Mouse (Mus musculus): ENCODE measurements at regions not wholly inside any gene's neighbourhood (a gene's known extent, or its start where the extent isn't known, plus 50 kb on each side); places are given as distances from the start of the nearest gene placed in this dataset.

DNA sequence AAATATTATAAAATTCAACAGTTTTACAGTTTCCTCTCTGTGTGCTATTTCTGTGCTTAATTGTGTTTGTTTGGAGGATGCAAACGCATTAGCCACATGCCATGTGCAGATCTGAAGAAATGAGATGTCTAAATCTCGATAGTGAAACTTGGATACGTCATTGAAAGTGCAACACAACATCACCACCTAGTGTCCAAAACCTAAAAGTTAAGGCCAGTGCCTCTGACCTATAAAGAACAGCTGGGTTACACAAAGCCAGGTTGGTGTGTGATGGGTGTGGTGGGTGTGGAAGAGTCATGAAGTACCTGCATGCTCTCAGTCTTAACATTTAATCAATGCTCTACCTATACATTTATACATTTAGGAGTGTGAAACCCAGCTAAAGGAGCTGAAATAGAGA, 402.1 kb upstream of the Map3k7 start:
- Histone ChIP-seq H3K27ac (ENCODE audit: control insufficient read depth, insufficient read depth, low read depth, low read length) (no peak overlapping the region), H3K4me1 (ENCODE audit: control insufficient read depth, insufficient read depth, low read length) (no peaks in the 10 kb centered on the region; the same call in 1 of the 2 replicates), H3K27me3 (ENCODE audit: control insufficient read depth, insufficient read depth, low read length) (no peaks in the 10 kb centered on the region), H3K4me3 (ENCODE audit: control insufficient read depth, low read depth, low read length) (no peak overlapping the region), H3K36me3 (ENCODE audit: control insufficient read depth, insufficient read depth, low read length) (no peaks in the 10 kb centered on the region)
- TF ChIP-seq POLR2A (IDR thresholded peaks at IDR 0.05; ENCODE audit: control insufficient read depth, low read depth, low read length) (no peak), CTCF (IDR thresholded peaks at IDR 0.05; ENCODE audit: control insufficient read depth, insufficient read depth, insufficient replicate concordance, low read depth, low read length) (no peak)

DNA sequence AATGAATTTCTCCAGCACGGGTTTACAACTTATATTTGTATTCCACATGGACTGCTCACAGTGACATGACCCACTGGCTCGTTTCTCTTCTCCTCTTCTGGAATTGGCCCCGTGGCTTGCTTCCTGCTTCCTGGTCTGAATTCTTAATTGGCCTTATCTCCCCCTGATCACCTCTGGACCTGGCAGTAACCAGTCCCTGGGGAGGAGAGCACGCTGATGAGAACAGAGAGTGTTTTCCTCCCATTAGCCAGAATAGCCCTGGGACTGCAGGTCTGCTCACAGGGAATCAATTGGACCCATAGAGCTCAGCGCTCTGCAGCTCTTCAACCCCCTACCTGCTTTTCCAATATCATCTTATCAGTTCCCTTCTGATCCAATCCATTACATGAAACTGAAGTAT, 397.7 kb upstream of the Map3k7 start:
- TF ChIP-seq CTCF (IDR thresholded peaks at IDR 0.05; ENCODE audit: control insufficient read depth, insufficient read depth, insufficient replicate concordance, low read depth, low read length) (no peak), POLR2A (IDR thresholded peaks at IDR 0.05; ENCODE audit: control insufficient read depth, low read depth, low read length) (no peak)
- no peaks in the 10 kb centered on the region for H3K27me3 ChIP-seq (ENCODE audit: control insufficient read depth, insufficient read depth, low read length)

DNA sequence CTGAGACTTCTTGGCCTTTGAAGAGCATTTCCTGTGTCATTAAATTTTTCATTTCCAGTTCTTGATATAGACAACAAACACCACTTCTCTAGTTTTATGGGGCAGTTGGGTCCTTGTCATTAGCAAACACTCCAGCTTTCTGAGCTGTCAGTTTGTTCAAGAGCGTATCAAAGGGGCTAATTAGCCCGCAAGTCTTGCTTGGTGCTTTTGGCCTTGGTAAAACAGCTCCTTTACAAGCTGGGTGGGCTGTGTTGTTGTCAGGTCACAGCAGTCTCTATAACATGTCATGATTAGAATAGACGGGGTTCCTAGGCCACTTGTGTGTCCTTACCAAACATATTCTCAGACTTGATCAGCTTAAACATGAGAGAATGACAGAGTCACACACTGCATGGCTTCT, 397.1 kb upstream of the Map3k7 start:
- Histone ChIP-seq H3K36me3 (ENCODE audit: control insufficient read depth, insufficient read depth, low read length) (no peaks in the 10 kb centered on the region), H3K4me3 (ENCODE audit: control insufficient read depth, low read depth, low read length) (no peak overlapping the region), H3K27me3 (ENCODE audit: control insufficient read depth, insufficient read depth, low read length) (no peaks in the 10 kb centered on the region), H3K4me1 (ENCODE audit: control insufficient read depth, insufficient read depth, low read length) (no peaks in the 10 kb centered on the region), H3K27ac (ENCODE audit: control insufficient read depth, insufficient read depth, low read depth, low read length) (no peak overlapping the region)
- no peak for TF ChIP-seq CTCF (IDR thresholded peaks at IDR 0.05; ENCODE audit: control insufficient read depth, insufficient read depth, insufficient replicate concordance, low read depth, low read length)
- TF ChIP-seq POLR2A (IDR thresholded peaks at IDR 0.05; ENCODE audit: control insufficient read depth, low read depth, low read length): no peak

More for the DNA sequence above, 397.7 kb upstream of the Map3k7 start:
- no peaks in the 10 kb centered on the region for H3K4me1 ChIP-seq (ENCODE audit: control insufficient read depth, insufficient read depth, low read length)
- H3K4me3 ChIP-seq (ENCODE audit: control insufficient read depth, low read depth, low read length): no peak overlapping the region
- no peaks in the 10 kb centered on the region for H3K36me3 ChIP-seq (ENCODE audit: control insufficient read depth, insufficient read depth, low read length)
- no peak overlapping the region for H3K27ac ChIP-seq (ENCODE audit: control insufficient read depth, insufficient read depth, low read depth, low read length)

DNA sequence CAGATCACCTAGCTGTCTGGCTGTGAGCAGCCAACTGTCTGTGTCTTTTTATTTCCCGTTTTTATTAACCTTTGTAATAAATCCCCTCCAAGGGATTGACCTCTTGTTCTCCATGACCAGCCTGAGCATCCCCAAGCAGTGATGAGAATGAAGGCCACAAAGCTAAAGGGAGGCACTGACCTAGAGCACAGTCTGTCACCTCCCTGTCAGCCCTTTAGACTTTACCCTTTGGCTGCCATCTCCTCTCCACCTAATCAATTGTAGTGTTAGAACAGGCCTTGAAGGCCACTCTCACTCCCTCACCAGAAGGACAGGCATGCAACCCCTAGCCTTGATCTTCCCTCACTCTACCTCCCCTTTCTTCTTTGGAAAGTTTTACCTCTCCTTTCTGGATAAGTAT, 394.2 kb upstream of the Map3k7 start:
- H3K27me3 ChIP-seq (ENCODE audit: control insufficient read depth, insufficient read depth, low read length): no peaks in the 10 kb centered on the region
- H3K27ac ChIP-seq (ENCODE audit: control insufficient read depth, insufficient read depth, low read depth, low read length): no peak overlapping the region
- TF ChIP-seq POLR2A (IDR thresholded peaks at IDR 0.05; ENCODE audit: control insufficient read depth, low read depth, low read length) (no peak), CTCF (IDR thresholded peaks at IDR 0.05; ENCODE audit: control insufficient read depth, insufficient read depth, insufficient replicate concordance, low read depth, low read length) (no peak)
- no peaks in the 10 kb centered on the region for H3K4me1 ChIP-seq (ENCODE audit: control insufficient read depth, insufficient read depth, low read length)
- H3K36me3 ChIP-seq (ENCODE audit: control insufficient read depth, insufficient read depth, low read length): no peaks in the 10 kb centered on the region
- no peak overlapping the region for H3K4me3 ChIP-seq (ENCODE audit: control insufficient read depth, low read depth, low read length)

DNA sequence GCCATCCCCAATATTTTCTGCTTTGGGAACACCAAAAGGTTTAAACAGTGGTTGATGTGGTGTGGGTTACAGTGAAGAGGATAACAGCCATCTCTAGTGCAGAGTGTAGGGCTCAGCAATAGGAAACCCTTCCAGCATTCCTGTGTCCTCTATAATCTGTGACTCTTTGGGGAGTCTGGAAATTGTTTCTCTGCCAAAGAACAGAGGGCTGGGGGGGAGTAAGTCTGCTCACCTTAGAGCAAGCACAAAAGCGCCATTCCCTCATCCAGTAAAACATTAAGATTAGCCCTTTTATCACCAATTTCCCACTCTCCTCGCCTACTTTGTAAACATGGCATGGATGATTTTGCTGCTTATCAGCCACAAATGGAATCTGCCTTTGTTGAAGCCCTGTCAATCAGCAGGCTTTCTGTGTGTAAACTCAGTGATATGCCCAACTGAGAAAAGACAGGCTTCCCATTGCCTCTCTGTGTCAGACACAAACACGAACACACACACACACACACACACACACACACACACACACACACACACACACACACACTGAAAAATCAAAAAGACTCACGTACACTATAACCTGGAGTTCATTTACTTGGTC, 386.8 kb upstream of the Map3k7 start:
- Histone ChIP-seq H3K36me3 (ENCODE audit: control insufficient read depth, insufficient read depth, low read length) (no peaks in the 10 kb centered on the region), H3K4me1 (ENCODE audit: control insufficient read depth, insufficient read depth, low read length) (no peaks in the 10 kb centered on the region), H3K27ac (ENCODE audit: control insufficient read depth, insufficient read depth, low read depth, low read length) (no peak overlapping the region), H3K27me3 (ENCODE audit: control insufficient read depth, insufficient read depth, low read length) (no peaks in the 10 kb centered on the region), H3K4me3 (ENCODE audit: control insufficient read depth, low read depth, low read length) (no peak overlapping the region)
- TF ChIP-seq POLR2A (IDR thresholded peaks at IDR 0.05; ENCODE audit: control insufficient read depth, low read depth, low read length) (no peak), CTCF (IDR thresholded peaks at IDR 0.05; ENCODE audit: control insufficient read depth, insufficient read depth, insufficient replicate concordance, low read depth, low read length) (no peak)

DNA sequence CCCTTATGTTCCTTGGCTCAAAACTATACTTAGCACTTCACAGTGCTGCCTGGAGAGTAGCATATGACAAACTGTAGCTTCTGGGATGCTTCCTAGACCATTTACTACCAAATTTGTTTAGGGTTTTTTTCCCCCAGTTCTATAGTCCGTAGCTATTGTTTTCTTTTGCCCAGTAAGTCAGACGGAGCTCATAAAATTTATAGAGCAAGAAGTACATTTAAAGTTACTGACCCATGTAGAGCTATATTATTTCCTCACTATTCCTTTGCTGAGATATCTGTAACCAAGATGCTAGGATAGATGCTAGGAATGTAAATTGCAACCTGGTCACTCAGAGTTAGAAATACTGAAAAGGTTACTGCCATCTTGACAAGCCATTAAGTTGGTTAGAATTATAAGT, 380.4 kb upstream of the Map3k7 start:
- H3K27me3 ChIP-seq (ENCODE audit: control insufficient read depth, insufficient read depth, low read length): no peaks in the 10 kb centered on the region
- no peak for TF ChIP-seq POLR2A (IDR thresholded peaks at IDR 0.05; ENCODE audit: control insufficient read depth, low read depth, low read length)
- TF ChIP-seq CTCF (IDR thresholded peaks at IDR 0.05; ENCODE audit: control insufficient read depth, insufficient read depth, insufficient replicate concordance, low read depth, low read length): no peak
- H3K4me3 ChIP-seq (ENCODE audit: control insufficient read depth, low read depth, low read length): no peak overlapping the region

DNA sequence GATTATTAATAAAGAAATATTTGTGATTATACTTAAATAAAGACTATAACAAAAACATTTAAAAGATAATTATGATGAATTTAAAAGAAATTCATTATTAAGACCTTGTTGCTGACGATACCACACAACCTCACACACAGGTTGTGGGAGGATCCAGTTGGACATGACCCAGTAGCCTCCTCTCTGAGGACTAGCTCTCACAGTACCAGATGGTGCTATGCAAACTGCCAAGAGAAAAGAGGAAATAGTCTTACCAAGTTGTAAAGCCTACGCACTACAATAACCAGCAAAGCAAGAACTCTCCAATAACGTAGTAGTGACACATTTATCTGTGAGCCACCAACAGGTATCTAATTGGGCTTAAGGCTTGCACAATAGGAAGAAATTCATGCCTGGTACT, 379.7 kb upstream of the Map3k7 start:
- TF ChIP-seq POLR2A (IDR thresholded peaks at IDR 0.05; ENCODE audit: control insufficient read depth, low read depth, low read length): no peak
- no peak for TF ChIP-seq CTCF (IDR thresholded peaks at IDR 0.05; ENCODE audit: control insufficient read depth, insufficient read depth, insufficient replicate concordance, low read depth, low read length)
- Histone ChIP-seq H3K27me3 (ENCODE audit: control insufficient read depth, insufficient read depth, low read length) (no peaks in the 10 kb centered on the region), H3K4me1 (ENCODE audit: control insufficient read depth, insufficient read depth, low read length) (no peaks in the 10 kb centered on the region), H3K27ac (ENCODE audit: control insufficient read depth, insufficient read depth, low read depth, low read length) (no peak overlapping the region), H3K36me3 (ENCODE audit: control insufficient read depth, insufficient read depth, low read length) (no peaks in the 10 kb centered on the region), H3K4me3 (ENCODE audit: control insufficient read depth, low read depth, low read length) (no peak overlapping the region)

More for the DNA sequence above, 380.4 kb upstream of the Map3k7 start:
- Histone ChIP-seq H3K4me1 (ENCODE audit: control insufficient read depth, insufficient read depth, low read length) (no peaks in the 10 kb centered on the region), H3K36me3 (ENCODE audit: control insufficient read depth, insufficient read depth, low read length) (no peaks in the 10 kb centered on the region), H3K27ac (ENCODE audit: control insufficient read depth, insufficient read depth, low read depth, low read length) (no peak overlapping the region)

GRCm38 (mm10) chr4:31594089-31594488, 369.8 kb upstream of the Map3k7 start:
- no peak for TF ChIP-seq CTCF (IDR thresholded peaks at IDR 0.05; ENCODE audit: control insufficient read depth, insufficient read depth, insufficient replicate concordance, low read depth, low read length)
- no peak for TF ChIP-seq POLR2A (IDR thresholded peaks at IDR 0.05; ENCODE audit: control insufficient read depth, low read depth, low read length)
- Histone ChIP-seq H3K4me1 (ENCODE audit: control insufficient read depth, insufficient read depth, low read length) (no peaks in the 10 kb centered on the region), H3K27ac (ENCODE audit: control insufficient read depth, insufficient read depth, low read depth, low read length) (no peak overlapping the region), H3K4me3 (ENCODE audit: control insufficient read depth, low read depth, low read length) (no peak overlapping the region), H3K27me3 (ENCODE audit: control insufficient read depth, insufficient read depth, low read length) (no peaks in the 10 kb centered on the region), H3K36me3 (ENCODE audit: control insufficient read depth, insufficient read depth, low read length) (no peaks in the 10 kb centered on the region)
